Mouse (Mus musculus): ENCODE measurements around the gene Kmt2e.
"Not testable (repeated sequence)": the region's sequence is repeated elsewhere in the genome, so short reads cannot be mapped to it uniquely, and the experiment has no call there.

The Kmt2e gene

GRCm38 (mm10) chr5:23432708-23433645 lies 1.3 kb upstream of the Kmt2e start:
- peak; percentile 97 for DNase-seq (ENCODE audit: low spot score)

- DNase-seq (ENCODE audit: low spot score), result peak; percentile 54
Measured at GRCm38 (mm10) chr5:23434598-23435481, 599 bp downstream of the Kmt2e start.

- no peak for DNase-seq (ENCODE audit: low spot score)
Measured at GRCm38 (mm10) chr5:23435482-23436125, 1.4 kb downstream of the Kmt2e start.

GRCm38 (mm10) chr5:23436735-23437134 lies 2.5 kb downstream of the Kmt2e start:
- no peak for DNase-seq (ENCODE audit: low spot score)

- DNase-seq (ENCODE audit: low spot score), result no peak
Measured at GRCm38 (mm10) chr5:23439857-23440256, 5.6 kb downstream of the Kmt2e start.

GRCm38 (mm10) chr5:23440572-23440971 lies 6.3 kb downstream of the Kmt2e start:
- no peak for DNase-seq (ENCODE audit: low spot score)

GRCm38 (mm10) chr5:23441916-23442315 lies 7.7 kb downstream of the Kmt2e start:
- DNase-seq (ENCODE audit: low spot score), result no peak

- DNase-seq (ENCODE audit: low spot score), result no peak
Measured at GRCm38 (mm10) chr5:23444411-23444810, 10.2 kb downstream of the Kmt2e start.

GRCm38 (mm10) chr5:23453561-23453960 lies 19.3 kb downstream of the Kmt2e start:
- not testable (repeated sequence) for DNase-seq (ENCODE audit: low spot score)

- no peak for DNase-seq (ENCODE audit: low spot score)
Measured at GRCm38 (mm10) chr5:23461688-23462087, 27.4 kb downstream of the Kmt2e start.

GRCm38 (mm10) chr5:23464247-23464646 lies 30.0 kb downstream of the Kmt2e start:
- no peak for DNase-seq (ENCODE audit: low spot score)

GRCm38 (mm10) chr5:23464743-23465142 lies 30.5 kb downstream of the Kmt2e start:
- no peak for DNase-seq (ENCODE audit: low spot score)

GRCm38 (mm10) chr5:23466546-23466945 lies 32.3 kb downstream of the Kmt2e start:
- DNase-seq (ENCODE audit: low spot score), result no peak

GRCm38 (mm10) chr5:23473098-23473873 lies 39.0 kb downstream of the Kmt2e start:
- no peak for DNase-seq (ENCODE audit: low spot score)

- DNase-seq (ENCODE audit: low spot score), result no peak
Measured at GRCm38 (mm10) chr5:23483811-23484210, 49.6 kb downstream of the Kmt2e start.

- no peak for DNase-seq (ENCODE audit: low spot score)
Measured at GRCm38 (mm10) chr5:23489231-23489630, 55.0 kb downstream of the Kmt2e start.

- DNase-seq (ENCODE audit: low spot score), result no peak
Measured at GRCm38 (mm10) chr5:23490797-23491196, 56.6 kb downstream of the Kmt2e start.

GRCm38 (mm10) chr5:23496396-23496795 lies 62.2 kb downstream of the Kmt2e start:
- DNase-seq (ENCODE audit: low spot score), result no peak

GRCm38 (mm10) chr5:23496933-23497332 lies 62.7 kb downstream of the Kmt2e start:
- DNase-seq (ENCODE audit: low spot score), result no peak

- DNase-seq (ENCODE audit: low spot score), result no peak
Measured at GRCm38 (mm10) chr5:23497920-23498319, 63.7 kb downstream of the Kmt2e start.

- no peak for DNase-seq (ENCODE audit: low spot score)
Measured at GRCm38 (mm10) chr5:23499257-23499656, 65.0 kb downstream of the Kmt2e start.
